Mouse (Mus musculus): ENCODE results near the gene Nos1ap.

- TF ChIP-seq USF1 (IDR thresholded peaks at IDR 0.05; ENCODE audit: low read depth) (no peak), CTCF (IDR thresholded peaks at IDR 0.05; ENCODE audit: control insufficient read depth, insufficient read depth, insufficient read length) (no peak), MYOG (IDR thresholded peaks at IDR 0.05; ENCODE audit: control insufficient read depth, extremely low read depth, insufficient read length) (no peak), FOSL1 (IDR thresholded peaks at IDR 0.05; ENCODE audit: insufficient read depth, low read length, poor library complexity, severe bottlenecking) (no peak), MAX (IDR thresholded peaks at IDR 0.05) (no peak), MYOD1 (IDR thresholded peaks at IDR 0.05; ENCODE audit: control insufficient read depth, insufficient read length, low read depth) (no peak), CEBPB (IDR thresholded peaks at IDR 0.05; ENCODE audit: low read depth) (no peak)
Observed at GRCm38 (mm10) chr1:170455910-170456700, 133.6 kb downstream of the Nos1ap start.

Data from C2C12 (cell line).